Mouse (Mus musculus) C3H10T1/2 (cell line): ENCODE results near the gene Ankrd36. TPM values are rescaled to one million over a fixed set of nuclear protein-coding genes. Genes with fewer than 3 reads are reported as not detected.

Experiments used
- polyA plus RNA-seq, 2 experiments: library from polyadenylated mRNA; unstranded; fragments of >200 nt; fragmentation: generic; extraction: Trizol; gene quantifications; one replicate each; pipeline ENCODE4 v1.2.1; 2012; ENCODE audit warnings: missing spikeins in 2 of 2

The Ankrd36 gene
- polyA plus RNA-seq: not detected

DNA sequence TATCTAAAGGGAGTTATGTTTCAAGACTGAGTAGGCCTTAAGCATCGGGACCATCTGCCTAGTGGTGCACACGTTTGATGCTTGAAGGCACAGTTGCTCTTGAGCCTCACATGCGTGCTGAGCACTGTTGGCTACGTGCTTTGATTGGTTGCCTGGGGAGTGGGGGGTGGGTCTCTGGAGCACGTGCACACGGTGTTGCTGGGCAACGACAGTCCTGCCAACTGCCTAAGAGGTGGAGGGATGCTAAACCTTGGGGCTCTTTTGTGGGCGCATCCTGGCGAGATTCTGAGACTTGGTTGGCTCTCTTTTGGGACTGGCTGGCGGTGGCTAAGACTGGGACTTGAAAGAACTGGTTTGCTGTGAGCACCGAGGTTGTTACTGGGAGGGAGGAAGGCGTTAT is at the start of gene Ankrd36:
Gene Ankrd36, plus strand, starts transcription at position 211 of the 400 bp plus-strand sequence.

DNA sequence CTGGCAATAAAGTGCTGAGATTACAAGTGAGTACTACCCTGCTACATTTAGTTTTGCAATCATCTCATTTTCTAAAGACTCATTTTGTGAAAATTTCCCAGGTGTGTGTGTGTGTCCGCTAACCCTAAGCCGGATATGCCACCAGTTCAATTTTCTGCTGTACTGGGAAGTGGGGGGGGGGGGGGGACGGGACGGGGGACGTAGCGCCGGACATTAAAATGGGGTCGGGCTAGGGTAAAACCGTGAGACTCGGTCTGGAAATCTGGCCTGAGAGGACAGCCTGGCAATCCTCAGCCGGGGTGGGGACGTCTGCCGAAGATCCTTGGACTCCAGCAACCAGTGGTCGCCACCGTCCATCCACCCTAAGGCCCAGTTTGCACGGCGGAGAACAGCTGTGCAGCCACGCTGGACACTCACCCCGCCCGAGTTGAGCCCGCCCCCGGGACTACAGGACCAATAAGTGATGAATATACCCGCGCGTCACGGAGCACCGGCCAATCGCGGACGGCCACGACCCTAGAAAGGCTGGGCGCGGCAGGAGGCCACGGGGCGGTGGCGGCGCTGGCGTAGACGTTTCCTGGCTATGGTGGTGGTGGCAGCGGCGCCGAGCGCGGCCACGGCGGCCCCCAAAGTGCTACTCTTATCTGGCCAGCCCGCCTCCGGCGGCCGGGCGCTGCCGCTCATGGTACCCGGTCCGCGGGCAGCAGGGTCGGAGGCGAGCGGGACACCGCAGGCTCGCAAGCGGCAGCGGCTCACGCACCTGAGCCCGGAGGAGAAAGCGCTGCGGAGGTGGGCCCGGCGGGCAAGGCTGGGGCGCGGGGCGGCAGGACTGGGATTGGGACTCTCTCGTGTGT is 48.8 kb upstream of the Ankrd36 start, which contains the start of gene Xbp1:
Gene Xbp1, plus strand, starts transcription at position 248 of the 854 bp plus-strand sequence.

DNA sequence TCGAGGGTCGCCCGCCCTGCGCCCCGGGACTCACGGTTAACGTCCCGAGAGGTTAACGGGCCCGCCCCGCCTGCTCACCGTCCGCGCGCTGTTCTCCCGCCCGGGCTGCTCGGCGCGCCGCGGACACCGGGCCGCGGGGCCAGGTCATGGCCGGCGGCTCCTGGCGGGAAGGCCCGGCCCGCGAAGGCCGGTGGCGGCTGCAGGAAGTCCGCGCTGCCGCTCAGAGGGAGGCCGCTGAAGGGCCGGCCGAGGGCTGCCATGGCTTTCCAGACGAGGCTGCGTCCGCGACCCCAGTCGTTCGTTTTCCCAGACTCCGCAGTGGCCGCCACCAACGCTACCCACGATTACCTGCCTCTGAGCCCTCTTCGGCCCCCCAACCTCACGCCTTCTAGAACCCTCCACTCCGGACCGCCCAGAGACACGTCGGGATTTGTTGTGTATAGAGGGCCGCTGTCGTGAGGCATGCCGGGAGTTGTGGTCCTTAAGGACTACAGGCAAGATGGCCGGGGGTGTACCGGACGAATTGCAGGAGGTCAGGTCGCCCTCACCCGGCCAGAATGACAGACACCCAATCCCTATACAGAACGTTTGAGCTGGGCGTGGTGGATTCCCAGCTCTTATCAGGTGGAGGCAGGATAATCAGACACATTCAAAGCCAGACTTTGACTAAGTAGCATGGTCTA is 27.5 kb upstream of the Ankrd36 start, which contains the start of gene Ccdc117:
Gene Ccdc117, minus strand, starts transcription at position 389 of the 683 bp plus-strand sequence.

DNA sequence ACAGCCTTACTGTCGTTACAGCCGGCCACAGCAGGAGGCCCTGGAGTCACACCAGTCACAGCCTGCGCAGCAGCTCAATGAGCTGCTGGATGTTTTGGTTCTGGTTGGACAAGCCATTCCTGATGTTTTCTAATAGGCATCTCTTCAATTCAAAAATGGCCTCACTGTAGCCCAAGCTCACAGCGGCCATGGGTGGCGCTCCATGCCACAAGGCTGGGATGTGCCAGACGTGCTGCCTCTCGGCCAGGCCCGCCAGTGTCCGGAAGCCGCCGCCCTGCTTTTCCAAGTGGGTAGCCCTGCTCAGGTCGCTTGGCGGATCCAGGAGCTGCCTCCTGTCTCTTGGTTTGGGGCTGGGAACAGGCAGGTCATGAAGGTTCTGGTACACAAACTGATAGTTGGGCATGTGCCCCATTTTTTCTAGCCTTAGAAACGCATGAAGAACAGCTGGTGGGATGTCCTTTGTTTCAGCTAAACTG is 146.2 kb downstream of the Ankrd36 start, which contains the start of gene Mrps24:
Gene Mrps24, minus strand, starts transcription at position 51 of the 476 bp plus-strand sequence.

Other genes starting within 250 kb of the Ankrd36 start
- 1 to 10 TPM in 1 of 2 experiments, under 1 TPM in 1; 0.42 to 1.6 TPM for gene Znrf3, start 124.8 kb upstream of the Ankrd36 start, polyA plus RNA-seq
- 10 to 100 TPM; 27.9 to 40.2 TPM for gene Xbp1, start 49.0 kb upstream of the Ankrd36 start, polyA plus RNA-seq
- gene Ccdc117, start 27.5 kb upstream of the Ankrd36 start, polyA plus RNA-seq: 1 to 10 TPM in 1 of 2 experiments, under 1 TPM in 1; 0.71 to 7.8 TPM
- 100 to 1,000 TPM; 205 to 296 TPM for gene Mrps24, start 146.0 kb downstream of the Ankrd36 start, polyA plus RNA-seq
- 10 to 100 TPM; 26.6 to 32.9 TPM for gene Urgcp, start 192.7 kb downstream of the Ankrd36 start, polyA plus RNA-seq
- gene Dbnl, start 218.8 kb downstream of the Ankrd36 start, polyA plus RNA-seq: 100 to 1,000 TPM in 1 of 2 experiments, 10 to 100 TPM in 1; 99.6 to 103 TPM
- 1 to 10 TPM in 1 of 2 experiments, under 1 TPM in 1; 0.30 to 1.5 TPM for gene Pgam2, start 234.0 kb downstream of the Ankrd36 start, polyA plus RNA-seq